Mouse (Mus musculus) stomach, postnatal 0 days (tissue): Measurements from ENCODE around the gene Cfap97. TPM values are rescaled to one million over a fixed set of nuclear protein-coding genes. Genes with fewer than 3 reads are reported as not detected.
"Not testable (repeated sequence)": the region's sequence is repeated elsewhere in the genome, so short reads cannot be mapped to it uniquely, and the experiment has no call there.

Experiments used
- ATAC-seq: fragments of 200-750 bp; cut with Nextera tagmentation; 2 replicates; pipeline ENCODE4 v1.8.0; 2017; ENCODE audit not compliant: low FRiP score, low TSS enrichment
- DNase-seq: peaks from one replicate; pipeline ENCODE4 v3.0.0-alpha.2; 2016; ENCODE audit warnings: low spot score
- H3K27ac ChIP-seq: fragments of 300-500 bp; sonication (generic); replicated peaks from 2 replicates; pipeline ENCODE4 v1.5.1; 2014; ENCODE audit warnings: mild to moderate bottlenecking, control low read depth
- H3K27me3 ChIP-seq: fragments of 300-500 bp; sonication (generic); 2 replicates; pipeline ENCODE4 v1.6.1; 2014; ENCODE audit warnings: low read length; ENCODE audit not compliant: control insufficient read depth, insufficient read depth
- H3K36me3 ChIP-seq: fragments of 300-500 bp; sonication (generic); 2 replicates; pipeline ENCODE4 v1.6.1; 2014; ENCODE audit warnings: low read length, mixed read lengths; ENCODE audit not compliant: control insufficient read depth, insufficient read depth
- H3K4me1 ChIP-seq: fragments of 300-500 bp; sonication (generic); replicated peaks from 2 replicates; pipeline ENCODE4 v1.6.1; 2014; ENCODE audit warnings: antibody characterized with exemption; ENCODE audit not compliant: control insufficient read depth, insufficient read depth
- H3K4me2 ChIP-seq: fragments of 300-500 bp; sonication (generic); replicated peaks from 2 replicates; pipeline ENCODE4 v1.6.1; 2014; ENCODE audit warnings: low read depth, mild to moderate bottlenecking, control low read depth, moderate library complexity
- H3K4me3 ChIP-seq: fragments of 300-500 bp; sonication (generic); 2 replicates; pipeline ENCODE4 v1.5.1; 2014; ENCODE audit warnings: low read depth, low read length, control low read depth
- H3K9ac ChIP-seq: fragments of 300-500 bp; sonication (generic); 2 replicates; pipeline ENCODE4 v1.6.1; 2014; ENCODE audit warnings: mild to moderate bottlenecking, low read length, control low read depth, mixed read lengths
- H3K9me3 ChIP-seq: fragments of 300-500 bp; sonication (generic); 2 replicates; pipeline ENCODE4 v1.6.1; 2016; ENCODE audit warnings: low read length; ENCODE audit not compliant: control insufficient read depth
- CTCF ChIP-seq: IDR thresholded peaks from 2 replicates; pipeline ENCODE4 v1.5.1; 2016; ENCODE audit warnings: antibody characterized with exemption, low read depth, mild to moderate bottlenecking, moderate library complexity
- EP300 ChIP-seq: optimal IDR thresholded peaks from 2 replicates; pipeline ENCODE3; 2016; ENCODE audit warnings: antibody characterized with exemption
- WGBS: fragments of 180-500 bp; shearing (Covaris S2); extraction: QIAGEN DNeasy Blood & Tissue Kit; methylation state at CpG from one replicate; pipeline ENCODE4 v1.1.7; 2014; 5-methylcytosine and 5-hydroxymethylcytosine counted together
- polyA plus RNA-seq: library from polyadenylated mRNA; unstranded; fragments of >200 nt; fragmentation: Nextera tagmentation; extraction: Ambion mirVana; gene quantifications from 2 replicates; pipeline ENCODE4 v1.2.1, GENCODE M21; 2015

Cfap97 gene
- polyA plus RNA-seq, 1 experiment from 2014 or later = 16.9 TPM

GRCm38 (mm10) chr8:46119176-46119575 lies 32.4 kb upstream of the Cfap97 start:
- Histone ChIP-seq H3K27me3 (no peaks in the 10 kb centered on the region), H3K4me3 (no peak overlapping the region), H3K27ac (no peak overlapping the region), H3K4me2 (no peak overlapping the region), H3K36me3 (no peaks in the 10 kb centered on the region), H3K9me3 (no peaks in the 10 kb centered on the region), H3K9ac (no peak overlapping the region), H3K4me1 (no peaks in the 10 kb centered on the region)
- no peak for TF ChIP-seq EP300
- no peak for TF ChIP-seq CTCF
- 88% methylated on average over 3 of the region's 3 CpGs for WGBS
- DNase-seq (no peak), ATAC-seq (no peak)

GRCm38 (mm10) chr8:46122498-46122897 lies 29.1 kb upstream of the Cfap97 start:
- TF ChIP-seq EP300 (no peak), CTCF (no peak)
- ATAC-seq (no peak), DNase-seq (no peak)
- no peaks in the 10 kb centered on the region for H3K9me3 ChIP-seq
- H3K9ac ChIP-seq = no peak overlapping the region
- WGBS = 84% methylated on average over 2 of the region's 2 CpGs
- H3K27me3 ChIP-seq = no peaks in the 10 kb centered on the region
- no peak overlapping the region for H3K27ac ChIP-seq
- no peaks in the 10 kb centered on the region for H3K36me3 ChIP-seq
- no peak overlapping the region for H3K4me3 ChIP-seq
- no peaks in the 10 kb centered on the region for H3K4me1 ChIP-seq
- no peak overlapping the region for H3K4me2 ChIP-seq

- Histone ChIP-seq H3K36me3 (no peaks in the 10 kb centered on the region), H3K27me3 (no peaks in the 10 kb centered on the region), H3K27ac (no peak overlapping the region), H3K9me3 (no peaks in the 10 kb centered on the region), H3K9ac (no peak overlapping the region), H3K4me3 (no peak overlapping the region), H3K4me1 (no peaks in the 10 kb centered on the region), H3K4me2 (no peak overlapping the region)
- TF ChIP-seq EP300 (no peak), CTCF (no peak)
- ATAC-seq (no peak), DNase-seq (no peak)
- WGBS = 79% methylated on average over 2 of the region's 2 CpGs
Measured at GRCm38 (mm10) chr8:46130426-46130825, 21.1 kb upstream of the Cfap97 start.

- not testable (repeated sequence) for H3K4me3 ChIP-seq, H3K27ac ChIP-seq, H3K4me1 ChIP-seq, H3K9me3 ChIP-seq, ATAC-seq, H3K27me3 ChIP-seq, H3K36me3 ChIP-seq, H3K4me2 ChIP-seq, DNase-seq, H3K9ac ChIP-seq
- WGBS = 86% methylated on average over 2 of the region's 2 CpGs
Measured at GRCm38 (mm10) chr8:46135546-46135945, 16.0 kb upstream of the Cfap97 start.

DNA sequence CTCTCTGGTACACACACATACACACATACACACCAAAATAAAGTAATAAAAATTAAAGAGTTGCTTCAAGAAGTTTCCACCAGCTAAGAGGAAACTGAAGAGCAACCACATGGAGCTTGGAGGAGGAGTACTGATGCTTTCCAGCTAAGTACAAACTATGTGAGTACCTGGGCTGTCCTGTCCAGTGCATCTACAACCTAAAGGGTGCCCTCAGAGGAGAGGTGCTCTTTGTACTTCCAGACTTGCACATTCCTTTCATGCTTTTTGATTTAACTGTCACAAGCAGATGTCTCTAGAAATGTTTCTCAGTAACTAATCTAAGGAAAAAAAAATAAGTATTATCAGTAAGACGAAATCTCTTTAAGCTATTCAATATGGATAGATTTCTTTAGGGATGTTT lies 14.2 kb upstream of the Cfap97 start:
- no peak overlapping the region for H3K9ac ChIP-seq
- H3K9me3 ChIP-seq = no peaks in the 10 kb centered on the region
- H3K27ac ChIP-seq = no peak overlapping the region
- H3K27me3 ChIP-seq = no peaks in the 10 kb centered on the region
- H3K4me3 ChIP-seq = no peak overlapping the region
- no peaks in the 10 kb centered on the region for H3K36me3 ChIP-seq
- ATAC-seq = no peak
- no peak for DNase-seq
- H3K4me2 ChIP-seq = no peak overlapping the region
- TF ChIP-seq CTCF (no peak), EP300 (no peak)
- no peaks in the 10 kb centered on the region for H3K4me1 ChIP-seq
- WGBS = 70% methylated on average over 1 of the region's 1 CpGs

DNA sequence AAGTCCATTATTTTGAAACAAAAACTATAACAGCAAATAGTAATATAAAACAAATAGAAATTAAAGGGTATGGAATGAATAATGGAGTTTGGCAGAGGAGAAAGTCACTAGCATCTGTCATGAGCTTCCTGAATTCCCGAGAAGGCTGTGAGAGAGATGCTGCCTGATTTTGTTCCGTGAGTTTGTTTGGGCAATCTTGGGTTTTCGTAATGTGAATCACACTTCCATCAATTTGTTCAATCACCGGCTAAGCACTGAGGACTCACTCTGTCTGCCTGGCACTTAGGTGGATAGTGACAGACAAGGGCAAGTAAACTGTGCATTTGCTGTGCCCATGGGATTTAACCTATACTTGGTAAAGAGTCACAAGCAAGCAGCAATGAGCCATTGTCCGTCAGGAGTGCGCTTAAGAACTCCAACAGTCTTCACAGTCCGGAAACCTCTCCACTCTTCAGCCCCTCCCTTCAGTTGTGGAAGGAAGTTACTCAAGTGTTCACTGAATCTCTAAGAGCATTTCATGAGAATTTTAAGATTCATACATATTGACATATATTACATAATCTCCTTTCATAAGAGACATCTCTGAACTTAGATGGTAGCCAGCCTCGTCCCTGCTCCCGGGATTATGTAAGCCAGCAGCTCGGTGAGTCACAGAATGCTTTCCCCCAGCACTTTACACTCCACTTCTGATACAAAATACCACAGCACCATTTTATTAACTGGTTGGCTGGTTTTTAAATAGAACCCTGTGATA lies 13.6 kb upstream of the Cfap97 start:
- Histone ChIP-seq H3K27ac (no peak overlapping the region), H3K4me2 (no peak overlapping the region), H3K9me3 (no peaks in the 10 kb centered on the region), H3K9ac (no peak overlapping the region), H3K4me3 (no peak overlapping the region), H3K27me3 (no peaks in the 10 kb centered on the region), H3K36me3 (no peaks in the 10 kb centered on the region), H3K4me1 (no peaks in the 10 kb centered on the region)
- no peak for DNase-seq
- 72% methylated on average over 10 of the region's 10 CpGs for WGBS
- no peak for ATAC-seq
- no peak for TF ChIP-seq EP300
- no peak for TF ChIP-seq CTCF
